Mouse (Mus musculus) limb, embryonic 14.5 days (tissue): Measurements from ENCODE around the gene Selenop. TPM values are rescaled to one million over a fixed set of nuclear protein-coding genes. Genes with fewer than 3 reads are reported as not detected.

Source experiments
- ATAC-seq: fragments of 200-750 bp; cut with Nextera tagmentation; 2 replicates; pipeline ENCODE4 v1.8.0; 2017; ENCODE audit warnings: low read depth, moderate number of reproducible peaks, moderate TSS enrichment; ENCODE audit not compliant: low FRiP score
- DNase-seq: peaks from one replicate; pipeline ENCODE4 v3.0.0-alpha.2; 2015; ENCODE audit warnings: low spot score
- H3K27ac ChIP-seq: fragments of 300-500 bp; sonication (generic); replicated peaks from 2 replicates; pipeline ENCODE4 v1.5.1; 2014; ENCODE audit warnings: low read depth, mild to moderate bottlenecking, low read length, moderate library complexity, mixed read lengths
- H3K27me3 ChIP-seq: fragments of 300-500 bp; sonication (generic); 2 replicates; pipeline ENCODE4 v1.6.1; 2014; ENCODE audit warnings: low read length, mixed read lengths; ENCODE audit not compliant: control insufficient read depth, insufficient read depth
- H3K36me3 ChIP-seq: fragments of 300-500 bp; sonication (generic); 2 replicates; pipeline ENCODE4 v1.6.1; 2014; ENCODE audit warnings: mild to moderate bottlenecking, low read length, moderate library complexity, mixed read lengths; ENCODE audit not compliant: control insufficient read depth, insufficient read depth
- H3K4me1 ChIP-seq: fragments of 300-500 bp; sonication (generic); 2 replicates; pipeline ENCODE4 v1.6.1; 2014; ENCODE audit warnings: antibody characterized with exemption, low read length, mixed read lengths; ENCODE audit not compliant: control insufficient read depth, insufficient read depth
- H3K4me2 ChIP-seq: fragments of 300-500 bp; sonication (generic); replicated peaks from 2 replicates; pipeline ENCODE4 v1.6.1; 2014; ENCODE audit warnings: low read depth, mild to moderate bottlenecking, low read length, moderate library complexity; ENCODE audit not compliant: severe bottlenecking
- H3K4me3 ChIP-seq: fragments of 300-500 bp; sonication (generic); replicated peaks from 2 replicates; pipeline ENCODE4 v1.5.1; 2014; ENCODE audit warnings: low read length
- H3K9ac ChIP-seq: fragments of 300-500 bp; sonication (generic); 2 replicates; pipeline ENCODE4 v1.6.1; 2014; ENCODE audit warnings: mild to moderate bottlenecking, low read depth, low read length, moderate library complexity; ENCODE audit not compliant: severe bottlenecking
- H3K9me3 ChIP-seq: fragments of 300-500 bp; sonication (generic); 2 replicates; pipeline ENCODE4 v1.6.1; 2016; ENCODE audit warnings: low read length; ENCODE audit not compliant: control insufficient read depth
- POLR2A ChIP-seq: fragments of 200-500 bp; IDR thresholded peaks from 2 replicates; pipeline ENCODE4 v1.8.0; 2012; ENCODE audit warnings: inconsistent platforms, mild to moderate bottlenecking, moderate library complexity, borderline replicate concordance; ENCODE audit not compliant: insufficient read depth, insufficient read length; ENCODE audit errors: extremely low read depth
- WGBS: fragments of 180-500 bp; shearing (Covaris S2); extraction: QIAGEN DNeasy Blood & Tissue Kit; methylation state at CpG from one replicate; pipeline ENCODE4 v1.1.7; 2014; 5-methylcytosine and 5-hydroxymethylcytosine counted together
- polyA plus RNA-seq, 2 experiments: library from polyadenylated mRNA; depleted of rRNA in 1 of 2; stranded (reverse) in 1 of 2; unstranded in 1 of 2; fragments of >200 nt; fragmentation: Nextera tagmentation in 1 of 2; extraction: Ambion mirVana in 1 of 2; gene quantifications; 2 replicates each; pipeline versions ENCODE4 v1.2.1 to v1.2.3; 2012 to 2014

The Selenop gene
- polyA plus RNA-seq, 2 experiments: 99.2 to 174 TPM

GRCm38 (mm10) chr15:3303426-3303825 is 35.1 kb downstream of the Selenop start, which contains the start of gene Ccdc152:
Ccdc152 (minus strand) TSS chr15:3303526.
- no peak within 1 kb of the TSS for H3K27ac ChIP-seq

GRCm38 (mm10) chr15:3309856-3310255 is 41.5 kb downstream of the Selenop start:
- no peaks in the 10 kb centered on the region for H3K9me3 ChIP-seq
- 75% methylated on average over 3 of the region's 3 CpGs for WGBS
- H3K9ac ChIP-seq: no peak overlapping the region
- TF ChIP-seq POLR2A: no peak
- H3K27me3 ChIP-seq: no peaks in the 10 kb centered on the region
- H3K4me2 ChIP-seq: no peak overlapping the region
- no peak overlapping the region for H3K27ac ChIP-seq
- ATAC-seq (no peak), DNase-seq (no peak)
- H3K36me3 ChIP-seq: no peaks in the 10 kb centered on the region
- H3K4me3 ChIP-seq: no peak overlapping the region
- H3K4me1 ChIP-seq: no peaks in the 10 kb centered on the region

More at GRCm38 (mm10) chr15:3303426-3303825, 35.1 kb downstream of the Selenop start, which contains the start of gene Ccdc152:
- Histone ChIP-seq H3K4me1 (no peaks in the 10 kb centered on the region), H3K9me3 (no peaks in the 10 kb centered on the region), H3K4me2 (no peak within 1 kb of the TSS), H3K36me3 (no peaks in the 10 kb centered on the region), H3K27me3 (no peaks in the 10 kb centered on the region), H3K9ac (no peak within 1 kb of the TSS), H3K4me3 (no peak within 1 kb of the TSS)
- TF ChIP-seq POLR2A: no peak
- ATAC-seq (no peak), DNase-seq (no peak)
- WGBS: 91% methylated on average over 12 of the region's 12 CpGs

DNA sequence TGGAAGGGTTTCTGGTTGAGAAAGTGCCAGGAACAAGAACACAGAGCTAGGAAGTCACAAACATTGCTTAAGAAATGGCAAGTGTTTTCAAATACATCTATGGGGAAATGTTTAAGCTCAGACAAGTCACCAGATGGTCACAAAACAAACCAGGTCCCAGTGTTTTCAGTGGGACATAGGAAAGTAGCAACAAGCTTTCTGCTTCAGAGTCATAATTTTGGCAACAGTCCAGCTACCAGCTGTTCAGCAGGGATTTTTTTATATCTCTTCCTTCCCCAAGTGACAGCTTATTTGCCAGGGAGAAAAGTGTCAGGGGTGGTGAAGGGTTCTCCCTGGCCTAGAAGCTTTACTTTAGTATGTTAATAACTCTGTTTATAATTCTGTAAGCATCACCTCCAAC is 44.6 kb downstream of the Selenop start:
- no peaks in the 10 kb centered on the region for H3K27me3 ChIP-seq
- no peak overlapping the region for H3K4me3 ChIP-seq
- no peaks in the 10 kb centered on the region for H3K4me1 ChIP-seq
- no peak overlapping the region for H3K9ac ChIP-seq
- no peak overlapping the region for H3K27ac ChIP-seq
- no peak overlapping the region for H3K4me2 ChIP-seq
- DNase-seq: peak; percentile 27
- no peak for TF ChIP-seq POLR2A
- H3K36me3 ChIP-seq: no peaks in the 10 kb centered on the region
- no peaks in the 10 kb centered on the region for H3K9me3 ChIP-seq
- ATAC-seq: no peak

GRCm38 (mm10) chr15:3316617-3317016 is 48.3 kb downstream of the Selenop start:
- Histone ChIP-seq H3K9ac (no peak overlapping the region), H3K4me3 (no peak overlapping the region), H3K4me2 (no peak overlapping the region), H3K27me3 (no peaks in the 10 kb centered on the region), H3K9me3 (no peaks in the 10 kb centered on the region), H3K27ac (no peak overlapping the region), H3K4me1 (no peaks in the 10 kb centered on the region), H3K36me3 (peaks cover 11% of the 10 kb centered on the region)
- DNase-seq: no peak
- ATAC-seq: no peak
- TF ChIP-seq POLR2A: no peak
- 75% methylated on average over 2 of the region's 2 CpGs for WGBS

DNA sequence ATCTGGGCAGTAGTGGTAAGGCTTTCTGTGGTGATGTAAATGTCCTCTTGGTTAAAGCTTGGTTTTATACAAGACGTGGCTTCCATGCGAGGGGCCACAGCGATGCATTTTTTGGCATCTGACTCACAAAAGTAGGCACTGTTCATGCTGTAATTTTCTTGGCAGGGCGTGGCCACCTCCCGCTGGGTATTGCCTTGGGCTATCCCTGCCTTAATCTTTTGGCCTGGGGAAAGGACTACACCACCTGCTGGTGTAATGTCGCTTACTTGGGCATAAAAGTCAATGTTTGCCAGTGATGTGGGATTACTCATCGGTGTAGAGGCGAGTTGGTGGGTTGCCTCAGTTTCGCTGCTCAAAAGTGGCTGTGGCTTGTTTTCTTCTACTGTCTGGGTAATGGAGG is 51.6 kb downstream of the Selenop start:
- Histone ChIP-seq H3K4me3 (no peak overlapping the region), H3K27me3 (no peaks in the 10 kb centered on the region), H3K36me3 (peaks cover 11% of the 10 kb centered on the region), H3K4me1 (no peaks in the 10 kb centered on the region), H3K9me3 (no peaks in the 10 kb centered on the region), H3K4me2 (no peak overlapping the region), H3K27ac (no peak overlapping the region), H3K9ac (no peak overlapping the region)
- 85% methylated on average over 9 of the region's 9 CpGs for WGBS
- no peak for DNase-seq
- TF ChIP-seq POLR2A: no peak
- no peak for ATAC-seq

- Histone ChIP-seq H3K4me3 (no peak overlapping the region), H3K4me2 (no peak overlapping the region), H3K27ac (no peak overlapping the region), H3K27me3 (no peaks in the 10 kb centered on the region), H3K9me3 (no peaks in the 10 kb centered on the region), H3K9ac (no peak overlapping the region), H3K4me1 (no peaks in the 10 kb centered on the region), H3K36me3 (peaks cover 20% of the 10 kb centered on the region)
- TF ChIP-seq POLR2A: no peak
- no peak for ATAC-seq
- DNase-seq: no peak
Observed at GRCm38 (mm10) chr15:3323041-3323440, 54.7 kb downstream of the Selenop start.

Other genes starting within 250 kb of the Selenop start
- 0.56 and 0.77 TPM in 2 replicates for gene Ccdc152, start 35.0 kb downstream of the Selenop start, polyA plus RNA-seq (2012; rRNA removed)
- 0.26 TPM in 1 of 2 replicates, not detected in the other for gene Ccdc152, start 35.0 kb downstream of the Selenop start, polyA plus RNA-seq (2014; fragmentation: Nextera tagmentation; extraction: Ambion mirVana)